Mouse (Mus musculus): Measurements from ENCODE around the gene Ttc27.

- TF ChIP-seq POLR2A (IDR thresholded peaks at IDR 0.05; ENCODE audit: borderline replicate concordance, extremely low read depth, insufficient read depth, insufficient read length, poor library complexity, severe bottlenecking) = no peak
- TF ChIP-seq CTCF (IDR thresholded peaks at IDR 0.05; ENCODE audit: borderline replicate concordance, extremely low read depth, insufficient read depth, insufficient read length) = no peak
These were observed 889 bp upstream of the Ttc27 start for GRCm38 (mm10) chr17:74716643-74717042.
